Mouse (Mus musculus) urinary bladder, adult 18-20 months (tissue): Measurements from ENCODE around the gene Lrrc49.

Source experiments
- DNase-seq, 2 experiments: peaks; one replicate each; pipeline ENCODE4 v3.0.0; 2022; ENCODE audit warnings: low spot score in 2 of 2, mixed read lengths in 2 of 2

Lrrc49 gene

DNA sequence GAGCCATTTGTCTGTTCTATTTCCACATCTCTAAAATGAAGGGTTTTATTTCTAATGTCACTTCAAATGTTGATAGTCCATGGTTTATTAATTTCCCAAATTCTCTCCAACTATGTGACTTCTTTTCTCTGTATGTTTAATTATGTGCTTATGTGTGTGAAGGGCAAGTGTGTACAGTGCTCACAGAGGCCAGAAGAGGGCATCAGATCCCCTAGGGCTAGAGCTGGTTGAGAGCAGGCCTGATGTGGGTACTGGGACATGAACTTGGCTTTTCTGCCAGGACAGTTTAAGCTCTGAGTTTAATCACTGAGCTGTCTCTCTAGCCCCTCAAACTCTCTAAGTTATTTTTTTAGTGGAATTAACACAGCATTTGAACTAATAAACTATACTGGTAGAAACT lies 13.2 kb downstream of the Lrrc49 start:
- DNase-seq: no peak

DNA sequence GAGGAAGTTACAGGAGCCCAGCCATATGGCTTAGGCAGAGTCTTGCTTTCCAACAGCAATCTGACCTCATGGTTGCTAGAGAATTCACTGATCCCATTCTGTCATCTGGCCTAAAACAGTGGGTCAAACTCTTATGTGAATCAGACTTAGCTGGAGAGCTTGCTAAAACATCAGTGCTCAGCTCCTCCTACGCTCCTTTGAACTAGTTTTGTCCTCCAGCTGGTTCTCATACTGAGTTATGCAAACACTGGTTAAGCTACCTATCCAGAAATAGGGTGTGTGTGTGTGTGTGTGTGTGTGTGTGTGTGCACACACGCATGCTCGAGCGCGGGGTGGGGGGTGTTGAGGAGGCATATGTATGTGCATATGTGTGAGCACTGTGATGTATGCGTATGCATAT lies 15.4 kb downstream of the Lrrc49 start:
- DNase-seq: no peak

DNA sequence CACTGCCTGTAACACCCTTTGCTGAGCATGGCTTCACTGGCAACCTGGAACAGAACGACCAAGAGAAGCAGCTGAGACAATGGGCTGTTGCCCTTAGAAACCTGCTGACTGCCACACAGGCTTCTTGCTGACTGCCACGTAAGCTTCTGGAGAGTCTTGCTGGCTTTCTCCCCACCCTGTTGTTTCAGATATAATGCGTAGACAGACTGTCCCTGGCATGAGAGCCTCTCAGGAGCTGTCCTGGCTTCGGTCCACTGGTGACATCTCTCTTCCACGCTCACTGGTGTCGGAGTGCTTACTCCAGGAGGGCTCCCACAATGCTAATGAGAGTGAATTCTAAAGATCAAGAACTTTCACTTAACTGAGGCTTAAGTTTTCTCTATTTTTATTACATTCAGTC lies 19.1 kb downstream of the Lrrc49 start:
- DNase-seq: no peak

GRCm38 (mm10) chr9:60665535-60665934 lies 22.4 kb downstream of the Lrrc49 start:
- DNase-seq: no peak

- DNase-seq: no peak
Measured at GRCm38 (mm10) chr9:60664866-60665265, 23.1 kb downstream of the Lrrc49 start.

DNA sequence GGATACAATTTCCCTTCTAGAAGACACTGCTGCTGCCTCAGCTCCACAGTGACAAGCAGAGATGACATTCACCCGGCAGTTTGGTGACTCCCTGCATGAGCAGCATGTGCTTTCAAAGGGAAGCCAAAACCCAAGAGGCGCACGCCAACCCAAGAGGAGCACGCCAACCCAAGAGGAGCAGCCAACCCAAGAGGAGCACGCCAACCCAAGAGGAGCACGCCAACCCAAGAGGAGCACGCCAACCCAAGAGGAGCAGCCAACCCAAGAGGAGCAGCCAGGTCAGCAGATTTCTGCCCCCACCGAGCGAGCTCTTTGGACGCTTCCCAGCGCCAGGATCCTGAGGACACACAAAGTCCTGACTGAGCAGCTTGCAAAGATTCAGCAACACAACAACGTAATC lies 23.6 kb downstream of the Lrrc49 start:
- DNase-seq: no peak

- no peak for DNase-seq
Measured at GRCm38 (mm10) chr9:60662936-60663335, 25.0 kb downstream of the Lrrc49 start.

GRCm38 (mm10) chr9:60653582-60653981 lies 34.4 kb downstream of the Lrrc49 start:
- no peak for DNase-seq

DNA sequence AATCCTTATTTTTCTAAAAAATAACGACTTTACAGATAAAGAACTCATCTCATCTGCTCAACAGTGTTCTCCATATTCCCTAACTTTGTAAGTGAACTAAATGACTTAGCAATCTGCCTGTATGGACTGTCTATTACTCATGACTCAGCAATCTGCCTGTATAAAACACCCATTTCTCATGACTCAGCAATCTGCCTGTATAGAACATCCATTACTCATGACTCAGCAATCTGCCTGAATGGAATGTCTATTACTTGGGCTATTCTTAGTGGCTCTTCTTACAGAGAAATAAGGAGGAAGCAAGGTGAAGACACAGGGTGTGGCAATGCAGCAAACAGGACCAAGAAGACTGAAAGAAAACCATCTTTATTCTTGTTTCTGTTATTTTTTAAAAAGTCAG lies 34.8 kb downstream of the Lrrc49 start:
- no peak for DNase-seq

- no peak for DNase-seq
Measured at GRCm38 (mm10) chr9:60650277-60650676, 37.7 kb downstream of the Lrrc49 start.

- no peak for DNase-seq
Measured at GRCm38 (mm10) chr9:60648981-60649975, 38.7 kb downstream of the Lrrc49 start.

- no peak for DNase-seq
Measured at GRCm38 (mm10) chr9:60633601-60634000, 54.4 kb downstream of the Lrrc49 start.

GRCm38 (mm10) chr9:60626311-60626791 lies 61.6 kb downstream of the Lrrc49 start:
- DNase-seq: no peak

DNA sequence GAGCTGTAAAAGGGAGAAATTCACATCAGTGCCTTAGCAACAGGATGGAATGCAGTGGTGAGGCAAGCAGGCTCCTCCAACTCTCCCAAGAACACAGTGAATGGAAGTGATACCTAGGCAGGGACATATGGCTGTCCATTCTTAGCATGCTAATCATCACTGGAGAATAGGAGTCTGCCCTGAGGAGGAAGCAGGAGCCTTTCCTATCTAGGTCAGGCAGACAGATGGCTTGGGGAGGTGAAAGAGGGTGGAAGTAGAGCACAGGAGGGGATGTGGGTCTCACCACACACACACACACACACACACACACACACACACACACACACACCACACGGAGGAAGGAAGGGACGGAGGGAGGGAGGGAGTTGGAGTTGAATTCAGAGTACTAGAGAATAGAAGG lies 62.1 kb downstream of the Lrrc49 start:
- no peak for DNase-seq

DNA sequence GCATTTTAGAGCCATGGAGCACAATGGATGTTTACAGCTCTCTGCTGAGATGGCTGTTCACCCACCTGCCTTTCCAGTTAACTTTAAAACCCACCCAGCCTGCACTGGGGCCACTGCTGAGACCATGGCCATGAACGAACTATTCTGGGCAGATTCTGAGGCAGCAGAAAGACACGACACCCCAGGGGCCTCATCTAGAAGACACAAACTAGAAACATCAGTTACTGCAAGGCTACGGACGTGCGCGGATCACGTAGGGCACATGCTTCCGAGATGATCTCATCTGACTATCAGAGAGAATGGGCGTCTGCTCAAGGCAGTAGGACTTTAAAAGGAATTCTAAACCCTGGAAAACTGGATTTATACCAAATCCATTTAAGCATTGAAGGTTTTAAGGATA lies 71.0 kb downstream of the Lrrc49 start:
- DNase-seq: no peak

GRCm38 (mm10) chr9:60616359-60616758 lies 71.6 kb downstream of the Lrrc49 start:
- DNase-seq: no peak

- no peak for DNase-seq
Measured at GRCm38 (mm10) chr9:60612260-60612659, 75.7 kb downstream of the Lrrc49 start.

DNA sequence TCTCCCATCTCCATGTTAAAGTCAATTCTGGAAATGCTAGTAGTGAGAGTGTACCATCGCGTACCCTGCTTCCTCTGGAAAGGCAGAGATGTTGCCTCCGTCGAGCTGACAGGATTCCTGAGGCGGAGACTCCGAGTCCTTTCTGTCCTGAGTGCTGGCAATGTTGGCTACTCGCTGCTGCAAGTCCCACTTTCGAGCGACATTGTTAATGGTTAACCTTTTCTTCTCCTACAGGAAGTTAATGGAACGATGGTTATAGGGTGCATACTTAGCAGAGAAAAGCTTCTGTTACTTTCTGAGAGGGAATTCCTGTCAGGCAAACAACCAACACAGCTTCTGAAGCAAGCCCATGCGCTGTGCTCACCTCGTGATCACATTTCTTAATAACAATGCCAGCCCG lies 77.8 kb downstream of the Lrrc49 start:
- no peak for DNase-seq

GRCm38 (mm10) chr9:60608857-60609256 lies 79.1 kb downstream of the Lrrc49 start:
- DNase-seq: no peak

DNA sequence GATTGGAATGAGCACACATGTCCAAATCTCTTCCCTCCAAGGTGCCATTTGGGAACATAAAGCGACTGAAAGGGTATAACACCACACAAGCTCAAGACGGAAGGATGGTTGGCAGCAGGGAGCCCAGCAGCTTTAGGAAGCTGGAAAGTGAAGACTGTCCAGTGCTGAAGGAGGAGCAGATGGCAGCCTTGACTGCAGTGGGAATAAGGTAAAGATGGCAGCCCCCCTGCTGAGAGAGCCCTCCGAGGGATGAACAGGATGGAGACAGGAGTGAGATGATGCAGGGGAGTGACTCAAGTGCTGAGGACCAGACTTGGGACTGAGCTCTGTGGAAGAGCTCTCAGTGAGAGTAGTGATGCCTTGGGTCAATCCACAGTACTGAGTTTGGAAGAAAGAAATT lies 79.9 kb downstream of the Lrrc49 start:
- DNase-seq: no peak

DNA sequence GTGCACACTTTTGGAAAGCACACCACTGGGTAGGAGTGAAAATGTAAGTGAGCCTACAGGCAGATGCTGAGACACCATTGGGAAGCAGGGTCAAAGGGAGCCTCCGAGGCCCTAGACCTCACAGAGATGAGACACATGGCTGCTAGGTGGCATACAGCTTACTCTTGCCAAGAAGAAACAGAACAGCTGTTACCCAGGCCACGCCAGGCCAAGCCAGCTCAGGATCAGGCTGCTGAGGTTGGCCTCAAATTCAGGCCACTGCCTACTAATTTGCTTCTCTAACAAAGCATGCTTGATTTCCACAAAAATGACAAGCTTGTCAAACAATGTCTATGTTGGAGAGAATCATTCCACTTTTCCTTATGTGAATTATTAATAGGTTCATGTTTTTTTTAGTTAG lies 83.0 kb downstream of the Lrrc49 start:
- DNase-seq: no peak

DNA sequence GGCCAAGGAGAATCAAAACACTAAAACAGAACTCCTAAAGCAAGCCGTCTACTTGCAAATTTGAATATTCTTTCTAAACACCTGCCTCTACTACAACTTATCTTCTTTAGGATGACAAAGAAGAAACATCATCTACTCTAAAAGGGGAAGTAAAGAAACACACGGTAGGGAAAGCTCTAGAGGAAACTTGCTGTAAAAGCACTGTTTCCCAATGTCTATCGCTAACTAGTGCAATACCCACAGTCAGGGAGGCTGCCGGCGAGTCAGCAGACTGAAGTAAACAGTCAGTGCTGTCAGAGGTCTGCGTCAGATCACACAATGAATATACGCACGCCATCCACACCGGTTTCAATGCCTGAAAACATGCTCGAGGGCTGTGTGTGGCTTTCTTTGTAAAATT lies 86.0 kb downstream of the Lrrc49 start:
- no peak for DNase-seq

DNA sequence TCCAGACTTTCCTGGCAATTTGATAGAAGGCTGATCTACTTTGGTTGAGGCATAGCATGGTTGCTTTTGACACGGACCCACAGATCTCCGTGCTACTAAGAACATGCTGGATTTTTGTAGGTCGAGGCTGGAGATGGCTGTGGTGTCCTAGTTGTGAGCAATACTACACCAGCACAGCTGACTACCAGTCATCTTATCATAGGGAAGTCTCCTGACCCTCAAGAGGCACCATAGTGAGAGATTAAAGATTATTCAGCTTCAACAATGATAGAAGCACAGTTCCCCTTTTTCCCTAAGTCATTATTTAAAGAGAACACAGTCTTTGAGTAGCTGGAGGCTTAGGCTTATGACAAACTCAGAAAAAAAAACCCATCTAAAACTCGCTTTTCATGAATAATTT lies 87.7 kb downstream of the Lrrc49 start:
- no peak for DNase-seq
